In genomic region chr4:4464130-4464700, GRCm38 (mm10) we compare ENCODE assay signal across 20 mouse cellular contexts.
DNase-seq lines count a peak whose midpoint lies in the region; ATAC-seq and TF ChIP-seq lines count a peak whose summit lies in the region.
"Had no signal": no experiment of that assay in that cellular context is flagged by ENCODE, and none has a peak within 500 bp of the region (broad histone marks: within the 10 kb centered on the region; RNA-seq: fewer than 3 reads in every experiment).

No protein-coding gene starts in this region.

- H3K4me2 ChIP-seq in midbrain, embryonic 11.5 days: no peak overlapping the region
- H3K4me2 ChIP-seq in midbrain, embryonic 16.5 days (ENCODE audit: low read length): no peak overlapping the region
- H3K4me2 ChIP-seq in intestine, postnatal 0 days (replicated peaks; ENCODE audit: low read depth): no peak overlapping the region
- no peak overlapping the region for H3K4me2 ChIP-seq in intestine, embryonic 15.5 days (replicated peaks)
- H3K4me2 ChIP-seq: forebrain, embryonic 13.5 days; hindbrain, embryonic 13.5 days; limb, embryonic 13.5 days; midbrain, embryonic 15.5 days; stomach, embryonic 15.5 days had no signal

- DNase-seq in midbrain, embryonic 11.5 days (ENCODE audit: low spot score, missing footprints): peak; percentile 12
- peak; percentile 9 for DNase-seq in fibroblast of lung, adult 2 months (ENCODE audit: low read depth)
- DNase-seq in lung, postnatal 25 days (ENCODE audit: low spot score): peak; percentile 8
- DNase-seq in frontal cortex, postnatal 10 days (ENCODE audit: low spot score in 2 of 2): no peak
- DNase-seq: cerebellum, adult 8-10 months; gastrocnemius, postnatal 25 days; right cerebral cortex, postnatal 25 days had no signal

- no peak overlapping the region for H3K27ac ChIP-seq in midbrain, embryonic 11.5 days (ENCODE audit: low read depth, low read length)
- H3K27ac ChIP-seq in midbrain, embryonic 16.5 days (ENCODE audit: low read length): no peak overlapping the region
- H3K27ac ChIP-seq in intestine, postnatal 0 days (ENCODE audit: low read depth, low read length): no peak overlapping the region
- no peak overlapping the region for H3K27ac ChIP-seq in intestine, embryonic 15.5 days
- H3K27ac ChIP-seq: forebrain, embryonic 13.5 days; hindbrain, embryonic 13.5 days; limb, embryonic 13.5 days; liver, embryonic 14.5 days; midbrain, embryonic 15.5 days; stomach, embryonic 15.5 days had no signal

- no peaks in the 10 kb centered on the region for H3K36me3 ChIP-seq in midbrain, embryonic 11.5 days (ENCODE audit: control insufficient read depth, insufficient read depth, low read length)
- no peaks in the 10 kb centered on the region for H3K36me3 ChIP-seq in midbrain, embryonic 16.5 days (ENCODE audit: control insufficient read depth, insufficient read depth, low read length)
- H3K36me3 ChIP-seq in intestine, postnatal 0 days (ENCODE audit: control insufficient read depth, insufficient read depth): no peaks in the 10 kb centered on the region
- H3K36me3 ChIP-seq in intestine, embryonic 15.5 days: no peaks in the 10 kb centered on the region
- H3K36me3 ChIP-seq: G1E; hindbrain, embryonic 13.5 days; limb, embryonic 13.5 days; midbrain, embryonic 15.5 days; stomach, embryonic 15.5 days had no signal

- no peak overlapping the region for H3K4me3 ChIP-seq in midbrain, embryonic 11.5 days (ENCODE audit: low read depth, low read length)
- no peak overlapping the region for H3K4me3 ChIP-seq in midbrain, embryonic 16.5 days (ENCODE audit: low read depth, low read length)
- no peak overlapping the region for H3K4me3 ChIP-seq in intestine, postnatal 0 days (ENCODE audit: low read depth, low read length)
- no peak overlapping the region for H3K4me3 ChIP-seq in intestine, embryonic 15.5 days (replicated peaks)
- H3K4me3 ChIP-seq: forebrain, embryonic 13.5 days; hindbrain, embryonic 13.5 days; limb, embryonic 13.5 days; megakaryocyte, embryonic 14.5 days; midbrain, embryonic 15.5 days; stomach, embryonic 15.5 days had no signal

- TF ChIP-seq CTCF in intestine, postnatal 0 days (IDR thresholded peaks at IDR 0.05; ENCODE audit: low read depth): no peak

- no peaks in the 10 kb centered on the region for H3K27me3 ChIP-seq in midbrain, embryonic 11.5 days (ENCODE audit: control insufficient read depth, insufficient read depth, low read length)
- no peaks in the 10 kb centered on the region for H3K27me3 ChIP-seq in midbrain, embryonic 16.5 days (ENCODE audit: control insufficient read depth, insufficient read depth, low read depth, low read length)
- H3K27me3 ChIP-seq in intestine, postnatal 0 days (replicated peaks; ENCODE audit: control insufficient read depth, insufficient read depth, low read length): no peaks in the 10 kb centered on the region
- no peaks in the 10 kb centered on the region for H3K27me3 ChIP-seq in intestine, embryonic 15.5 days (replicated peaks)
- H3K27me3 ChIP-seq: forebrain, embryonic 13.5 days; hindbrain, embryonic 13.5 days; limb, embryonic 13.5 days; megakaryocyte, embryonic 14.5 days; midbrain, embryonic 15.5 days; stomach, embryonic 15.5 days had no signal

- 79% methylated on average over 4 of the region's 4 CpGs for WGBS in midbrain, embryonic 11.5 days
- 77% methylated on average over 4 of the region's 4 CpGs for WGBS in midbrain, embryonic 16.5 days
- 63% methylated on average over 4 of the region's 4 CpGs for WGBS in intestine, postnatal 0 days
- WGBS in intestine, embryonic 15.5 days: 58% methylated on average over 4 of the region's 4 CpGs

- no peaks in the 10 kb centered on the region for H3K4me1 ChIP-seq in midbrain, embryonic 11.5 days (ENCODE audit: control insufficient read depth, insufficient read depth, low read length)
- no peaks in the 10 kb centered on the region for H3K4me1 ChIP-seq in midbrain, embryonic 16.5 days (ENCODE audit: control insufficient read depth, insufficient read depth, low read length)
- H3K4me1 ChIP-seq in intestine, postnatal 0 days (replicated peaks; ENCODE audit: control insufficient read depth, insufficient read depth, low read length): no peaks in the 10 kb centered on the region
- no peaks in the 10 kb centered on the region for H3K4me1 ChIP-seq in intestine, embryonic 15.5 days (replicated peaks)
- H3K4me1 ChIP-seq: forebrain, embryonic 13.5 days; hindbrain, embryonic 13.5 days; limb, embryonic 13.5 days; megakaryocyte, embryonic 14.5 days; midbrain, embryonic 15.5 days; stomach, embryonic 15.5 days had no signal

- ATAC-seq in midbrain, embryonic 11.5 days (ENCODE audit: low FRiP score): no peak
- ATAC-seq in midbrain, embryonic 16.5 days: no peak
- ATAC-seq in intestine, postnatal 0 days: no peak
- ATAC-seq in intestine, embryonic 15.5 days: no peak
- ATAC-seq: CD4-positive, CD25-positive, alpha-beta regulatory T cell, adult 4 months; intestine, embryonic 16.5 days; midbrain, embryonic 15.5 days had no signal

- no peak overlapping the region for H3K9ac ChIP-seq in midbrain, embryonic 11.5 days (ENCODE audit: low read length)
- H3K9ac ChIP-seq in midbrain, embryonic 16.5 days (ENCODE audit: low read depth, low read length): no peak overlapping the region
- no peak overlapping the region for H3K9ac ChIP-seq in intestine, postnatal 0 days (ENCODE audit: low read depth, low read length)
- H3K9ac ChIP-seq in intestine, embryonic 15.5 days: no peak overlapping the region
- H3K9ac ChIP-seq: forebrain, embryonic 13.5 days; hindbrain, embryonic 13.5 days; limb, embryonic 13.5 days; liver, embryonic 14.5 days; midbrain, embryonic 15.5 days; stomach, embryonic 15.5 days had no signal

- H3K9me3 ChIP-seq in midbrain, embryonic 11.5 days (ENCODE audit: control insufficient read depth, low read length): no peaks in the 10 kb centered on the region
- H3K9me3 ChIP-seq in midbrain, embryonic 16.5 days (replicated peaks; ENCODE audit: control insufficient read depth, low read length, poor library complexity, severe bottlenecking): no peaks in the 10 kb centered on the region
- no peaks in the 10 kb centered on the region for H3K9me3 ChIP-seq in intestine, postnatal 0 days (ENCODE audit: control insufficient read depth)
- H3K9me3 ChIP-seq in intestine, embryonic 15.5 days: no peaks in the 10 kb centered on the region
- H3K9me3 ChIP-seq: forebrain, embryonic 13.5 days; G1E; hindbrain, embryonic 13.5 days; midbrain, embryonic 15.5 days; stomach, embryonic 15.5 days had no signal

Comparison
In these comparisons a context has a peak if more than half of its experiments do, and no peak if none do; other contexts are left out.
1. DNase-seq: peak in midbrain, embryonic 11.5 days (single experiment), fibroblast of lung, adult 2 months (single experiment) and lung, postnatal 25 days (single experiment); none in frontal cortex, postnatal 10 days (0 of 2).